Mouse (Mus musculus): ENCODE measurements around the gene Pxdc1. TPM values are rescaled to one million over a fixed set of nuclear protein-coding genes. Genes with fewer than 3 reads are reported as not detected.

Gene Pxdc1
- total and polyA plus RNA-seq, 3 experiments = not detected

- H3K9me3 ChIP-seq (replicated peaks; ENCODE audit: insufficient read depth, low read length) = no peaks in the 10 kb centered on the region
- H3K36me3 ChIP-seq (ENCODE audit: control insufficient read depth in 1 of 2, insufficient read depth in 2 of 2, low read length in 2 of 2) = no peaks in the 10 kb centered on the region; a peak in 1 of 4 replicates
- DNase-seq (ENCODE audit: low read depth, low spot score) = no peak
- H3K9ac ChIP-seq (ENCODE audit: control insufficient read depth, low read depth, low read length, poor library complexity, severe bottlenecking) = no peak overlapping the region
- no peak for TF ChIP-seq MAZ (IDR thresholded peaks at IDR 0.05; ENCODE audit: low read depth, low read length)
- no peaks in the 10 kb centered on the region for H3K79me2 ChIP-seq (ENCODE audit: control insufficient read depth, insufficient read depth, low read length, poor library complexity)
- H3K4me1 ChIP-seq (ENCODE audit: control insufficient read depth in 1 of 2, insufficient read depth in 2 of 2, low read length in 2 of 2) = no peaks in the 10 kb centered on the region
- H3K27me3 ChIP-seq (ENCODE audit: control insufficient read depth in 1 of 2, insufficient read depth in 2 of 2, low read length in 2 of 2) = no peaks in the 10 kb centered on the region; a peak in 1 of 4 replicates
- H3K4me3 ChIP-seq (ENCODE audit: control insufficient read depth in 1 of 2, insufficient read depth in 1 of 2, low read depth in 2 of 2, low read length in 2 of 2) = no peak overlapping the region
- H3K27ac ChIP-seq (ENCODE audit: control insufficient read depth, low read depth, low read length) = no peak overlapping the region
Observed at GRCm38 (mm10) chr13:34696734-34697332, 43.5 kb upstream of the Pxdc1 start.

GRCm38 (mm10) chr13:34693111-34693510 is 39.8 kb upstream of the Pxdc1 start:
- no peak overlapping the region for H3K27ac ChIP-seq (ENCODE audit: control insufficient read depth, low read depth, low read length)

GRCm38 (mm10) chr13:34691049-34691448 is 37.8 kb upstream of the Pxdc1 start:
- Histone ChIP-seq H3K36me3 (ENCODE audit: control insufficient read depth in 1 of 2, insufficient read depth in 2 of 2, low read length in 2 of 2) (no peaks in the 10 kb centered on the region), H3K9ac (ENCODE audit: control insufficient read depth, low read depth, low read length, poor library complexity, severe bottlenecking) (no peak overlapping the region), H3K4me1 (ENCODE audit: control insufficient read depth in 1 of 2, insufficient read depth in 2 of 2, low read length in 2 of 2) (no peaks in the 10 kb centered on the region), H3K27me3 (ENCODE audit: control insufficient read depth in 1 of 2, insufficient read depth in 2 of 2, low read length in 2 of 2) (no peaks in the 10 kb centered on the region; a peak in 1 of 4 replicates), H3K9me3 (replicated peaks; ENCODE audit: insufficient read depth, low read length) (no peaks in the 10 kb centered on the region), H3K79me2 (ENCODE audit: control insufficient read depth, insufficient read depth, low read length, poor library complexity) (no peaks in the 10 kb centered on the region), H3K4me3 (ENCODE audit: control insufficient read depth in 1 of 2, insufficient read depth in 1 of 2, low read depth in 2 of 2, low read length in 2 of 2) (no peak overlapping the region), H3K27ac (ENCODE audit: control insufficient read depth, low read depth, low read length) (no peak overlapping the region)
- DNase-seq (ENCODE audit: low read depth, low spot score) = no peak
- TF ChIP-seq ZKSCAN1 (IDR thresholded peaks at IDR 0.05; ENCODE audit: low read depth, low read length) (no peak), BHLHE40 (IDR thresholded peaks at IDR 0.05; ENCODE audit: borderline replicate concordance, low read depth, low read length) (no peak), TCF12 (IDR thresholded peaks at IDR 0.05; ENCODE audit: low read depth, low read length) (no peak), ZC3H11A (IDR thresholded peaks at IDR 0.05; ENCODE audit: low read depth, low read length) (no peak), POLR2AphosphoS2 (IDR thresholded peaks at IDR 0.05; ENCODE audit: low read length) (no peak)

More at GRCm38 (mm10) chr13:34693111-34693510, 39.8 kb upstream of the Pxdc1 start:
- H3K36me3 ChIP-seq (ENCODE audit: control insufficient read depth in 1 of 2, insufficient read depth in 2 of 2, low read length in 2 of 2) = no peaks in the 10 kb centered on the region
- no peak overlapping the region for H3K9ac ChIP-seq (ENCODE audit: control insufficient read depth, low read depth, low read length, poor library complexity, severe bottlenecking)
- H3K4me3 ChIP-seq (ENCODE audit: control insufficient read depth in 1 of 2, insufficient read depth in 1 of 2, low read depth in 2 of 2, low read length in 2 of 2) = no peak overlapping the region
- no peaks in the 10 kb centered on the region for H3K9me3 ChIP-seq (replicated peaks; ENCODE audit: insufficient read depth, low read length)
- no peaks in the 10 kb centered on the region; a peak in 1 of 4 replicates for H3K27me3 ChIP-seq (ENCODE audit: control insufficient read depth in 1 of 2, insufficient read depth in 2 of 2, low read length in 2 of 2)
- H3K79me2 ChIP-seq (ENCODE audit: control insufficient read depth, insufficient read depth, low read length, poor library complexity) = no peaks in the 10 kb centered on the region
- H3K4me1 ChIP-seq (ENCODE audit: control insufficient read depth in 1 of 2, insufficient read depth in 2 of 2, low read length in 2 of 2) = no peaks in the 10 kb centered on the region
- DNase-seq (ENCODE audit: low read depth, low spot score) = no peak
- TF ChIP-seq NELFE (IDR thresholded peaks at IDR 0.05; ENCODE audit: low read depth, low read length) = no peak
- no peak for TF ChIP-seq CHD2 (IDR thresholded peaks at IDR 0.05; ENCODE audit: low read length)
